Mouse (Mus musculus): ENCODE data around the gene Met. TPM values are rescaled to one million over a fixed set of nuclear protein-coding genes. Genes with fewer than 3 reads are reported as not detected.

The Met gene
- polyA plus RNA-seq, 2 experiments from 2014 or later = 0.28 TPM; not detected in 1

GRCm38 (mm10) chr6:17492062-17492461 lies 28.5 kb downstream of the Met start:
- no peak for ATAC-seq

GRCm38 (mm10) chr6:17495413-17495812 lies 31.8 kb downstream of the Met start:
- ATAC-seq = no peak

- no peak for ATAC-seq
Measured at GRCm38 (mm10) chr6:17497366-17497765, 33.8 kb downstream of the Met start.

- ATAC-seq = no peak
Measured at GRCm38 (mm10) chr6:17498801-17499200, 35.2 kb downstream of the Met start.

GRCm38 (mm10) chr6:17501440-17501839 lies 37.8 kb downstream of the Met start:
- ATAC-seq = no peak

- ATAC-seq = no peak
Measured at GRCm38 (mm10) chr6:17502311-17502710, 38.7 kb downstream of the Met start.

- ATAC-seq = no peak
Measured at GRCm38 (mm10) chr6:17503724-17504123, 40.1 kb downstream of the Met start.

- ATAC-seq = no peak
Measured at GRCm38 (mm10) chr6:17505530-17505929, 41.9 kb downstream of the Met start.

- no peak for ATAC-seq
Measured at GRCm38 (mm10) chr6:17506831-17507230, 43.2 kb downstream of the Met start.

- no peak for ATAC-seq
Measured at GRCm38 (mm10) chr6:17508184-17508583, 44.6 kb downstream of the Met start.

GRCm38 (mm10) chr6:17508604-17509372 lies 45.2 kb downstream of the Met start:
- ATAC-seq = no peak

GRCm38 (mm10) chr6:17513381-17513780 lies 49.8 kb downstream of the Met start:
- ATAC-seq = no peak

GRCm38 (mm10) chr6:17515775-17516460 lies 52.3 kb downstream of the Met start:
- no peak for ATAC-seq

- no peak for ATAC-seq
Measured at GRCm38 (mm10) chr6:17521901-17522717, 58.5 kb downstream of the Met start.

GRCm38 (mm10) chr6:17522917-17523316 lies 59.3 kb downstream of the Met start:
- ATAC-seq = no peak

- ATAC-seq = no peak
Measured at GRCm38 (mm10) chr6:17529490-17530269, 66.1 kb downstream of the Met start.

- ATAC-seq = no peak
Measured at GRCm38 (mm10) chr6:17541615-17542014, 78.0 kb downstream of the Met start.

- ATAC-seq = no peak
Measured at GRCm38 (mm10) chr6:17542383-17542782, 78.8 kb downstream of the Met start.

GRCm38 (mm10) chr6:17545480-17545879 lies 81.9 kb downstream of the Met start:
- no peak for ATAC-seq

GRCm38 (mm10) chr6:17546341-17546740 lies 82.7 kb downstream of the Met start:
- no peak for ATAC-seq

GRCm38 (mm10) chr6:17546825-17547224 lies 83.2 kb downstream of the Met start:
- ATAC-seq = no peak

- no peak for ATAC-seq
Measured at GRCm38 (mm10) chr6:17548786-17549185, 85.2 kb downstream of the Met start.
